In genomic region chr1:133716464-133716863, GRCm38 (mm10) we compare ENCODE assay signal across 8 mouse cellular contexts. TPM values are rescaled to one million over a fixed set of nuclear protein-coding genes. Genes with fewer than 3 reads are reported as not detected.
DNase-seq lines count a peak whose midpoint lies in the region; ATAC-seq and TF ChIP-seq lines count a peak whose summit lies in the region.

No protein-coding gene starts in this region.

- WGBS in heart, postnatal 0 days, result 20% methylated on average over 7 of the region's 7 CpGs

- DNase-seq in heart, postnatal 0 days (ENCODE audit: low spot score), result peak; percentile 43
- no peak for DNase-seq in heart, adult 9 months (ENCODE audit: low spot score in 2 of 2)
- DNase-seq in CD4-positive, CD25-positive, alpha-beta regulatory T cell, adult 2 months (ENCODE audit: low read depth, low spot score), result peak; percentile 81
- peak; percentile 40 to 68 for DNase-seq in adrenal gland, postnatal 36 days
- peak; percentile 48 to 80 for DNase-seq in thymus, postnatal 10 days (ENCODE audit: low spot score in 2 of 2)
- DNase-seq in right cerebral cortex, postnatal 10 days (ENCODE audit: low spot score in 2 of 2), result no peak

- H3K4me1 ChIP-seq in heart, postnatal 0 days (ENCODE audit: control insufficient read depth, insufficient read depth), result no peaks in the 10 kb centered on the region

- ATAC-seq in heart, postnatal 0 days (ENCODE audit: insufficient read depth, low read depth), result peak; percentile 33; the same call in 1 of the 2 replicates
- peak; percentile 49 to 59; a peak in 2 of 4 replicates for ATAC-seq in hematopoietic stem cell, adult 5-6 weeks (replicated peaks in 1 of 2; ENCODE audit: insufficient read depth in 1 of 2, low FRiP score in 2 of 2, low TSS enrichment in 1 of 2, low read depth in 1 of 2, poor library complexity in 2 of 2, severe bottlenecking in 2 of 2)
- peak; percentile 92 for ATAC-seq in megakaryocyte progenitor cell, adult 5-6 weeks (replicated peaks; ENCODE audit: poor library complexity)

- no peaks in the 10 kb centered on the region for H3K9me3 ChIP-seq in heart, postnatal 0 days (replicated peaks; ENCODE audit: control insufficient read depth, low read length)

- no peak overlapping the region for H3K9ac ChIP-seq in heart, postnatal 0 days (replicated peaks; ENCODE audit: low read depth, low read length)

- peak; percentile 68 for TF ChIP-seq CTCF in heart, postnatal 0 days (IDR thresholded peaks at IDR 0.05; ENCODE audit: low read depth)

- peaks cover 22% of the 10 kb centered on the region for H3K36me3 ChIP-seq in heart, postnatal 0 days (replicated peaks; ENCODE audit: control insufficient read depth, insufficient read depth, low read length)

- no peak overlapping the region for H3K4me3 ChIP-seq in heart, postnatal 0 days (ENCODE audit: low read depth, low read length)

- no peak overlapping the region for H3K4me2 ChIP-seq in heart, postnatal 0 days (ENCODE audit: low read depth, low read length)

- no peak overlapping the region for H3K27ac ChIP-seq in heart, postnatal 0 days (ENCODE audit: low read depth)

- no peaks in the 10 kb centered on the region for H3K27me3 ChIP-seq in heart, postnatal 0 days (ENCODE audit: control insufficient read depth, insufficient read depth, low read length)

- TF ChIP-seq EP300 in heart, postnatal 0 days (IDR thresholded peaks at IDR 0.05; ENCODE audit: low read depth), result no peak

RNA-seq across cellular contexts. Expression of gene Lax1, which starts 26.6 kb away (rescaled TPM):
- total RNA-seq in heart, postnatal 0 days (2014; rRNA removed; ENCODE audit: low replicate concordance), result 0.15 and 0.35 TPM in 2 replicates
- polyA plus RNA-seq in heart, postnatal 0 days (2015; fragmentation: Nextera tagmentation; extraction: Ambion mirVana), result 0.10 and 0.15 TPM in 2 replicates
- total RNA-seq in adrenal gland, postnatal 36 days (2021), result under 1 TPM in 1 of 2 experiments, not detected in 1; 0.26 TPM
- total RNA-seq in hematopoietic stem cell, adult 5-6 weeks (2017), result 45.8 and 50.6 TPM in 2 replicates
- 0.85 and 1.8 TPM in 2 replicates for total RNA-seq in megakaryocyte progenitor cell, adult 5-6 weeks (2015)
- 0.75 and 2.6 TPM in 2 replicates for total RNA-seq in megakaryocyte progenitor cell, adult 5-6 weeks (2017)

RNA-seq across cellular contexts. Expression of gene Gm38394, which starts 55.3 kb away (rescaled TPM):
- 2.6 and 8.6 TPM in 2 replicates for total RNA-seq in heart, postnatal 0 days (2014; rRNA removed; ENCODE audit: low replicate concordance)
- 2.0 and 2.1 TPM in 2 replicates for polyA plus RNA-seq in heart, postnatal 0 days (2015; fragmentation: Nextera tagmentation; extraction: Ambion mirVana)
- total RNA-seq in adrenal gland, postnatal 36 days (2021), result 10 to 100 TPM; 27.8 to 34.4 TPM
- total RNA-seq in hematopoietic stem cell, adult 5-6 weeks (2017), result 10.0 and 12.3 TPM in 2 replicates
- total RNA-seq in megakaryocyte progenitor cell, adult 5-6 weeks (2015), result 18.2 and 19.0 TPM in 2 replicates
- total RNA-seq in megakaryocyte progenitor cell, adult 5-6 weeks (2017), result 4.1 and 8.7 TPM in 2 replicates

RNA-seq across cellular contexts. Expression of gene Zbed6, which starts 55.8 kb away (rescaled TPM):
- 7.3 and 18.8 TPM in 2 replicates for total RNA-seq in heart, postnatal 0 days (2014; rRNA removed; ENCODE audit: low replicate concordance)
- not detected in 2 replicates for polyA plus RNA-seq in heart, postnatal 0 days (2015; fragmentation: Nextera tagmentation; extraction: Ambion mirVana)
- total RNA-seq in adrenal gland, postnatal 36 days (2021), result 10 to 100 TPM in 1 of 2 experiments, 1 to 10 TPM in 1; 9.9 to 11.5 TPM
- total RNA-seq in hematopoietic stem cell, adult 5-6 weeks (2017), result 19.5 and 28.8 TPM in 2 replicates
- total RNA-seq in megakaryocyte progenitor cell, adult 5-6 weeks (2015), result 9.1 and 12.8 TPM in 2 replicates
- 9.3 and 14.9 TPM in 2 replicates for total RNA-seq in megakaryocyte progenitor cell, adult 5-6 weeks (2017)

Comparison
In these comparisons a context has a peak if more than half of its experiments do, and no peak if none do; other contexts are left out.
1. DNase-seq: peak in heart, postnatal 0 days (single experiment), CD4-positive, CD25-positive, alpha-beta regulatory T cell, adult 2 months (single experiment), adrenal gland, postnatal 36 days (2 of 2) and thymus, postnatal 10 days (2 of 2); none in heart, adult 9 months (0 of 2) and right cerebral cortex, postnatal 10 days (0 of 2).
2. ATAC-seq: peak in every context shown above with its lines; median percentile 92 in megakaryocyte progenitor cell, adult 5-6 weeks; 54 in hematopoietic stem cell, adult 5-6 weeks; 33 in heart, postnatal 0 days.
3. RNA of gene Lax1, which starts 26.6 kb away (total RNA-seq): 45.8 to 50.6 TPM in hematopoietic stem cell, adult 5-6 weeks; 0.75 to 2.6 TPM in megakaryocyte progenitor cell, adult 5-6 weeks, 0.26 TPM in adrenal gland, postnatal 36 days and 0.15 to 0.35 TPM in heart, postnatal 0 days; every median in the first group is over 10 times any median in the second.